Mouse (Mus musculus) brain, embryonic 14.5 days (tissue): ENCODE measurements around the gene Espl1. TPM values are rescaled to one million over a fixed set of nuclear protein-coding genes. Genes with fewer than 3 reads are reported as not detected.

ENCODE experiments used
- DNase-seq: peaks from one replicate; pipeline ENCODE4 v3.0.0-alpha.2; 2011; ENCODE audit warnings: low read depth
- CTCF ChIP-seq: fragments of 200-500 bp; IDR thresholded peaks from 2 replicates; pipeline ENCODE4 v1.5.1; 2012; ENCODE audit warnings: inconsistent platforms, mild to moderate bottlenecking, moderate library complexity, borderline replicate concordance; ENCODE audit not compliant: insufficient read depth, insufficient read length; ENCODE audit errors: extremely low read depth
- POLR2A ChIP-seq: fragments of 200-500 bp; IDR thresholded peaks from 2 replicates; pipeline ENCODE4 v1.6.1; 2012; ENCODE audit warnings: mild to moderate bottlenecking, inconsistent platforms, borderline replicate concordance; ENCODE audit not compliant: poor library complexity, insufficient read depth, insufficient read length, severe bottlenecking; ENCODE audit errors: extremely low read depth
- polyA plus RNA-seq: library from polyadenylated mRNA; depleted of rRNA; stranded (reverse); fragments of >200 nt; gene quantifications from 2 replicates; pipeline ENCODE4 v1.2.3, GENCODE M21; 2012; rRNA removed

The Espl1 gene
- 11.3 and 12.6 TPM in 2 replicates for polyA plus RNA-seq

DNA sequence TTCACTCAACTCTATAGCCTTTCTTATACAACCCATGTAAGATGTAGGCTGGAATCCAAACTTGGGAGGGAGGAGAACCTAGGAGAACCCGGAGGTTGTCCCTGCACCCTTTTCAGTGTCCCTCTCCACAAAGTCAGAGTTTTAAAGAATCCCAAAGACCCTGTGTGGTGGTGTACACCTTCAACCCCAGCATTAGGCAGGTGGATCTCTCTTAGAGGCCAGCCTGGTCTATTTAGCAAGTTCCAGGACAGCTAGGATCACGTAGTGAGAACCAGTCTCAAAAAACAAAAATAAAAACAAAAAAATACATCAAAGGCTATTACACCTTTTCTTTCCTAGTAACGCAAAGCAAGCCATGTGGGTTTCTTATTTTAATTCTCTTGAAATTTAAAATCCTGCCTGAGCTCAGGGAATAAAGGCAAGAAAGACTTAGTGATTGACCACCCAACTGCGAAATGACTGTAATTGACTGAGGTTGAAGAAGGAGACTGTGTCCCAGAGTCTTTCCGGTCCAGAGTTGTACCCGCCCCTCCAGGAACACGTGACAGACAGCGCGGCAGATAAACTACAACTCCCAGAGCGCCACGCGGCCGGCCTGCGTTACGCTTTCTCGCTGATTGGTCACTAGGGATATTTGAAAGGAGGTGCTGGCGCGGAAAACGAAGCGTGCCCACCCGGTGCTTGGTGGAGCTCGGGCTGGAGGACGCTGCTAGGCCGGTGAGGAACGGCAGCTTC, at the start of gene Espl1:
Gene Espl1 (plus strand): TSS at position 634 of the 735 bp plus-strand sequence.
- TF ChIP-seq CTCF (no peak), POLR2A (peak; percentile 25; the same call in 1 of the 2 replicates)

DNA sequence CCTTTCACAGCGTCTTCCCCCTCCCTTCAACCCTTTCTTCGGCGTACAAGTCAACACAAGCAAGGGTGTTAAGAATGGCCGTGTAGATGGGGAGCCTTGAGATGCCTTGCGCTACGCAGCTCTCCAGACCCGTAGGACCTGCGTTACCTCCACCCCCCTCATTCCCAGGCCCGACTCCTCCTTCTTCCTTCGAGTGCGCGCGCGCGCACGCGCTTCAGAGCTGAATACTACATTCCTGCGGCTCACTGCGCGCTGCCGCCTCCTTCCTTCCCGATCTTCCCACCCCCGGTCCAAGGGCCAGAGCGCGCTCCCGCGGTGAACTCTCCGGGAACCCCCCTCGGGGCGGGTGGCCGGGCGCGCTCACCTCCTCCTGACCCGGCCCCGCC, 49.2 kb upstream of the Espl1 start:
- no peak for TF ChIP-seq POLR2A
- no peak for TF ChIP-seq CTCF
- peak; percentile 95 for DNase-seq

More for the DNA sequence above, at the start of gene Espl1:
- DNase-seq, result peak; percentile 98

DNA sequence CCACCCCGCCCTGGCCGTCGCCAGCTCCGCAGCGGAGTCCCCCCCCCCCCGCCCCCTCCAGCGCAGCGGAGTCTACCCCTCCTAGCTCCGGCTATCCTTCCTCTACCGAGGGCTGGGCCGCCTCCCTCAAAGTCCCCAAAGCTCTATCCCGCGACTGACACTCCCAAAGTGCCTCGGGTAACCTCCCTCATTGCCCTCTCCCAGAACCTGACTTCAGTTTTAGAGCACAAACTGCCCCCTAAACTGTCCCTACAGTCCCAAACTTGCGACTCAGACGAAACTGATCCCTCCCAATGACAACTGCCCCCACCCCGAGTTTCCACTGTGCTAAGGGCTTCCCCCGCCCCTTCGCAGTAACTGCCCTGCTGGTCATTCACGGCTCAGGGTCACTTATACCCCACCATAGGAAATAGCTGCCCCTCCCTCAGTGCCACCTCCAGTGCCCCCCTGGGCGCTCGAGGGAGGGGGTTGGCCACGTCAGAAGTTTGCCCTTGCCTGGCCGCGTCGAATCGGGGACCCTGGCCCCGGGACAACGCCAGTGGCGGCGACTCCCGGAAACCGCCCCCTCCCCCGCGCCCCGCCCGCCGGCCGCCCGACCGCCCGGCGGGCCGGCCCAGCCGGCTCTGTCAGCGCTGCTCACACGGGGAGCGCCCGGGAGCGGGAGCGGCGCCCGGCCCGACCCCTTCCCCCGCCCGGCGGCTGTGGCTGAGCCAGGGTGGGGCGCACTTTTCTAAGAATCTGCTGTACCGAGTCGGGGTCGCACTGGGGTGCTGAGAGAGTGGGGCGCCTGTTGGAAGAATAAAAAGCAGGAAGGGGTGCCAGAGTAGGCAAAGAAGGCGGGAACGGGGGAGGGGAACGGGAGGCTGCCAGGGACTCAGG, 48.6 kb upstream of the Espl1 start:
- TF ChIP-seq POLR2A, result no peak
- no peak for TF ChIP-seq CTCF
- peak; percentile 63 for DNase-seq

DNA sequence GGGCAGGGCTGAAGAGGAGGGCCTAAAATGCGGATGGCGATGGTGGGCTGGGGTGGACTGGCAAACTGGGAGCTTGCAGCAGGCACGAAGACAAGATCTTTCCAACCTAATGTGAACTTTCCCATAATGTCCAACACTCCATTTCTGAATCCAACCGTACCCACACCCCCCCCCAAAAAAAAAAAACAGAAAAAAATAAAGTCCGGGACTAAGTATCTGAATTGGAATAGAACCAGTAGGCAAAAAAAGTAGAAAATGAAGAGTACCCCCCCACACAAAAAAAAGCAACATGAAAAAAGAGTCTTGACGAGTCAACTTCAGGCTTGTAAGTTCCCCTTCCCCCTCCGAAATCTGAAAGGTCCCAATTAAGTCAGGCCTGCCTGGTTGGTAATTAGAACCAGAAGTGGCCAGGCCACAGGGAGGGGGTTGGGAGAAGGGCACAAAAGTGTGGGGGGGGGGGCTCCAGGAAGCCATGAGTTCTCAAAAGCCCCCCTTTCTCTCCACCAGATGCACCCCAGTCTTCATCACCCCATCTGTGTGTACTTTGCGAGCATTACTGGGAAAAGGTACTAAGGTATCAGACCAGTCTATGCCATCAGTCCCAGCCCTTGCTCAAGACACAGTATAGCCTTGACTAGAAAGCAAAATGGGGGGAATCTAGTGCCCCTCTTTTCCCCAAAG, 47.8 kb upstream of the Espl1 start:
- no peak for DNase-seq
- TF ChIP-seq POLR2A (no peak), CTCF (no peak)

DNA sequence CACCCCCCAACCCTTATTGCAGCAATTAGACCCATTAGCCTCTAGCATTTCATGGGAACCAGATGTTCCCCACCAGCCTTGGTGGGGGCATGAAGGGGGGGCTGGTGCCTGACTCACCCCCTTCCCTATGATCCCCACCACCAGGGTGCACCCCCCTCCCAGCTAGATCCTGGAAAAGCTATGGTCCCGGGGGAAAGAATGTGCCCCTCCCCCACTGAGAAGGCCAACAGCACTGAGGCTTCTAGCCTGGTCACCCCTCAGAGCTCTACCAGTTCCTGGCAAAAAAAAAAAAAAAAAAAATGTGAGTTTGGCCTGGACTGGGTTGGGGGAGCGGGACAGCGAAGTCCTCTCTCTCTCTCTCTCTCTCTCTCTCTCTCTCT, 47.3 kb upstream of the Espl1 start:
- no peak for DNase-seq
- no peak for TF ChIP-seq CTCF
- TF ChIP-seq POLR2A, result no peak

DNA sequence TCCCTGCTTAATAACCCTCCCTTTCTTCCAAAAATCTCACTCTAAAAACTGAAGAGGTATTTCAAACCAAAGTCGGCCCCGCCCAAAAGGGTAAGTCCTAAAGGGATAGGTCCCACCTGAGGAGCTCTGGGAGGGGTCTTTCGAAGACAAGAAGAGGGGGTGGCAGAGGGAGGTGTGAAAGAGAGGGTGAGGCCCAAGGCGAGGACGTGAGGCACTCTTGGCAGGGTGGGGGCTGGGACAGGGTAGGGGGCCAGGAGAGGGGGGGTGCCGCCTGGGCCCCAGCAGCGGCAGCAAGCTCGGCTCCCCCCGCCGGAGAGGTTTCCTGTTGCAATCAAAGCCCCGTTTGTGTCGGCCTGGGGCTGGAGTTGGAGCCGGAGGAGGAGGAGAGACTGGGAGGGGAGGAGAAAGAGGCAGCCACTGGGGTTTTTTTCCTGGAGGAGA, 46.8 kb upstream of the Espl1 start:
- TF ChIP-seq POLR2A (no peak), CTCF (no peak)
- DNase-seq, result no peak

DNA sequence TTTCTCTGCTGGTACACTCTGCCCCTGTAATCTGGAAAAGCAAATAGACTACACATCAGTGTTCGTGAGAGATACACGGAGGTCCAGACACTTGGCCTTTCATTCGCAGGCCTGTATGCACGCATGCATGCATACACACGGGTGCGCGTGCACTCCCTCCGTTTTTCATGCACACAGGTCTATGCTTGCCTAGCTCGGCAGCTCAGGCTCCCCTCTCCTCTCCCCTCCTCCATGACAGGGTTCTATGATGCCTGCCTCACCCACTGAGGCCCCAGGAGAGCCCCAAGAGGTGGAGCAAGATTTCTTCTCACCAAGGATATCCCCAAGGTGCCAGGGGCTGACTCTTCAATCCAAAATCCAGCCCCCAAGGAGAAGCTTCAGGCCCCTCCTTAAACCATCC, 46.1 kb upstream of the Espl1 start:
- TF ChIP-seq CTCF (no peak), POLR2A (no peak)
- no peak for DNase-seq

DNA sequence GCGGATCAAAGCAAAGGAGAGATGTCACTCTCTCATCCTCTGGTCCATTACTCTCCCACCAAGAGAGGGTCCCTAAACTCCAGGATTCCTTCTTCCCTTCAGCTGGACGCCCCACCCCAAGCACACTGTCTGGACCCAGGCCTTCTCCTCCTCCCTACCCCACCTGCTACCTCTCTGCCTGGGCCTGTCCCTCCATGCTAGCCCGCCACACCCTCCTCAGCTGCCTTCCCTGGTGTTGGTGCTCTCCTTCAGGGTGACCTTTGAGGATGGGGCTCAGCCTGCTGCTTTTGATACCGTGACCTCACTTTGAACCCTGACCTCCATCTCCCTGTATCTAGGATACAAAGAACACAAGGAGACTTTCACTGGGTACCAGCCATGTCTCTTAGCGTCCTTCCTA, 45.5 kb upstream of the Espl1 start:
- no peak for DNase-seq
- TF ChIP-seq CTCF (no peak), POLR2A (no peak)

DNA sequence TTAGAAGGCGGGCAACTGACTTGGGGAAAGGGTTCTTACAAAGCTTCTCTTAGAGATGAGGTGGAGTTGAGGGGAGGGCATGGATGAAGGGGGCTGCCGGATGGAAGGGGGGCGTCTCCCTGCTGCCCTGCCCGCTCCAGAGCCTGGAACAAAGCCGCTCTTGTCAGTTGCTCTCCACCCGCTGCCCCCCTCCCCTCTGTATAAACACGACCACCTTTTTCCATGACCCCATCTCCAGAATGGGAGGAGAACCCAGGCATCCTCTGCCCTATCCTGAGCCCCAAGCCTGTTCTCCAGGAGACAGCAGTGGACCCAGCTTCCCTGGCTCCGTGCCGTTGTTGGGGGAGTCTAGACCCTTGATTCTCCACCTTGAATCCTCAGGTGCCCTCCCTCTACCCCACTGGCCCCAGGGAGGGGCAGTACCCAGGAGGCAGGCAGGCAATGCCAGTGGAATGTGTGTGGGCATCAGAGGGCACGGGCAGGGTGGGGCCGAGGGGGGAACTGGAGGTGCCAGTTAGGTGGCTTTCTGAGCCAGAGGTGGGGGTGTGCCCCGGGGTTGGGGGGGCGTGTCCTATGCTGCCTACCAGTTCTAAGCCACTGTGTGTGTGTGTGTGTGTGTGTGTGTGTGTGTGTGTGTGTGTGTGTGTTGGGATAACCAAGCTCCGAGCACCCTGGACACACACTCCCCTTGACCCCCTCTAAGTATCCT, 40.4 kb upstream of the Espl1 start:
- DNase-seq, result no peak
- TF ChIP-seq POLR2A (no peak), CTCF (no peak)

DNA sequence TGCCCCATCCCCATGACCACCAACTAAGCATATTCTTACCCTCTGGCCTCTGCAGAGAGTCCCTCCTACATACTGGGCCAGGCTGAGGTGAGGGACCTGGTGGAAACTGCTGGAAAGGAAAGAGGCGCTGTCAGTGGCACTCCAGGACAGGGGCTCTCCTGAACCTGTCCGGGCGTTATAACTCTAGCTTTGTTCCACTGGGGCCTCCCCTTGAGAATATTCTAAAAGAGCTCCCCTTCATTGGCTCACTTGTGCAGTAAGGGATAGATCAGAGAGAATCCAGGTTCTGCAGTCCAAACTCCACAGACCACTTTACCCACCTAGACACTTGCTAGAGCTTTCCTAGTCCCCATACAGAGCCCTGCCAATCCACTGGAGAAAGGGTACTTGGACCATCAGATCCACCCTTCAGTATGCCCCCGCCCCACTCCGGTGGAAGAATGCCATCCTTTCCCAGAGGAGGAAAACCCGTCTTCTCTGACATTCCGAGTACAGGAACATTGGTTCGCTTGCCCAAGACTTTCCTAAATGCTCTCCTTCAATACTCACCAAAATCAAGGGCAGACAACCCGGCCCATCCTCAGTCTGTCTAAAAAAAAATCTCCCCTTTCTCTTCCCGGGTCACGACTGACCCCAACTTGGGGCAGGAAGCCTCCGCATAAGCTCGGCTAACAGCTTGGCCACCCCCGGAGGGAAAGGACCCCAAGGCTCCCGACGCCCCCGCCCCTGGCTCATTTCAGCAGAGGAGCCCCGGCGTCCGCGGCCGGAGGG, 39.5 kb upstream of the Espl1 start:
- TF ChIP-seq POLR2A, result no peak
- TF ChIP-seq CTCF, result no peak
- DNase-seq, result no peak

DNA sequence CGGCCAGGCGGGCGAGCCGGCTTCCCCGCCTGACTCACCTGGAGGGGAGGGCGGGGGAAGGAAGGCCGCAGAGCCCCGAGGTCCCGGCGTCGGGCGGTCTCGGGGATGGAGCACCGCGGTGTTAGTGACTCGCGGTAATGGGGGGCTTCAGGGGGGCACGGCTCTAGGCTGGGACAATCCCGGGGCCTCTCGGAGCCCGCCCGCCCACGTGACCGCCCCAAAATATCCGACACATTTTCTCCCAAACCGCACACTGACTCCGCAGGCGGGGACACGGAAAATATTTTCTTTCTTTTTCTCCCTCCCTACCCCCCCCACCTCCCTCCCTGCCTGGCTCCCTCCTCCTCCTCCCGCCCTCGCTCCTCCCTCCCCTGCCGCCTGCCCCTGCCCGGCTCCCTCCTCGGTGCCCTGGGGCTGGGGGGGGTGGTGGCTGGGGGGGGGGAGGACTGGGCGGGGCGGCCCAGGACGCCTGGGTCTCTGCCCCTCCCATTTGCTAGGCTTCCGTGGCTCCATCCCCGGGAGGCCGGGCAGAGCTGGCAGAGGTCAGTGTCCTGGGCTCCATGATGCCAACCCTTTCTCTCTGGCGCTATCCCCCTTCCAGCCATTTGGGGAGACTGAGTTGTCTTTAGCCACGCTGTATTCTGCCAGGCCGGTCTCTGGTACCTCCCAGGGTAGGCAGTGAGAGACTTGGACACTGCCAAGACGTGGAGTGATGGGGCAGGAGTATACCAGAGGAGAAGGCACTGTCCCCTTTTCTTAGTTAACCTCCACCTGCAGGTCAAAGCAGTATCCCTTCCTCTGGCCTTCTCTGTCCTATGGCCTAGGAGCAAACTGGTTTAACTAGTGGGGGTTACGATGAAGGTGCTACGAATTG, 38.6 kb upstream of the Espl1 start, which contains the start of gene Rarg:
Gene Rarg (minus strand): TSS at position 316 of the 874 bp plus-strand sequence.
- no peak for DNase-seq
- TF ChIP-seq POLR2A, result no peak
- no peak for TF ChIP-seq CTCF
